Mouse (Mus musculus) left cerebral cortex, adult 11 months (tissue): Measurements from ENCODE around the gene Sec23b.

Experiments
- DNase-seq: peaks from one replicate; pipeline ENCODE4 v3.0.0; 2022; ENCODE audit warnings: low spot score

Gene Sec23b

DNA sequence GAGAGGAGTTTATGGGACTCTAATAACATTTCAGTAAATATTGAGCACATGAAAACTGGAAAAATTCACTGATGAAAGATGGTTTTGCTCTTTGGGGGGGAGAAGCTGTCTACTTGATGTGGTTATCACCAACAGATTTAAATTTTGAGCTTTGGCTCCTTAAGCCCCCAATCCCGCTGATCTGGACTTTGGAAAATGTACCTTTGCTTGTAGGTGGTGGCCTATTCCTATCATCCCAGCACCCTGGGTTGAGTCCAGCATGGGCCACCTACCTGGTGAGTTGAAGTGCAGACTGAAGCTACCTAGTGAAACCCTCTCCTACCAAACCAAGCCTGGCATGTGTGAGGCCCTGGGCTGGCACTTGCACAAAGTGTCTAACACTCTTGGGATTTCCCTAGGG lies 45.5 kb downstream of the Sec23b start:
- no peak for DNase-seq

DNA sequence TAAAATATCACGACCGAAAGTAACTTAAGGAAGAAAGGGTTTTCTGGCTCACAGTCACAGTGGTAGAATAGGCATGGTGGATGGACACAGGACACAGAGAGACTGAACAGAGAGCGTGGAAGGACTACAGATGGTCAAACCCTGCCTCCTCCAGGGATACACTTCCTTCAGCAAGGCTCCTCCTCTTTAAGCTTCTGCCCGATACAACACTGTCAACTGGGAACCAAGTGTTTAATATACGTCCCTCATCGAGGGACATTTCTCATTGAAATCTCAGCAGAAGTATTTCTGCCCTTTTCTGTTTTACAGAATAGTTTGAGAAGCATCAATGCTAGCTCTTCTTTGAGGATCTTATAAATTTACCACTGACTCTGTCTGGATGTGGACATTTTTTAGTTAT lies 57.9 kb downstream of the Sec23b start:
- DNase-seq, result no peak

DNA sequence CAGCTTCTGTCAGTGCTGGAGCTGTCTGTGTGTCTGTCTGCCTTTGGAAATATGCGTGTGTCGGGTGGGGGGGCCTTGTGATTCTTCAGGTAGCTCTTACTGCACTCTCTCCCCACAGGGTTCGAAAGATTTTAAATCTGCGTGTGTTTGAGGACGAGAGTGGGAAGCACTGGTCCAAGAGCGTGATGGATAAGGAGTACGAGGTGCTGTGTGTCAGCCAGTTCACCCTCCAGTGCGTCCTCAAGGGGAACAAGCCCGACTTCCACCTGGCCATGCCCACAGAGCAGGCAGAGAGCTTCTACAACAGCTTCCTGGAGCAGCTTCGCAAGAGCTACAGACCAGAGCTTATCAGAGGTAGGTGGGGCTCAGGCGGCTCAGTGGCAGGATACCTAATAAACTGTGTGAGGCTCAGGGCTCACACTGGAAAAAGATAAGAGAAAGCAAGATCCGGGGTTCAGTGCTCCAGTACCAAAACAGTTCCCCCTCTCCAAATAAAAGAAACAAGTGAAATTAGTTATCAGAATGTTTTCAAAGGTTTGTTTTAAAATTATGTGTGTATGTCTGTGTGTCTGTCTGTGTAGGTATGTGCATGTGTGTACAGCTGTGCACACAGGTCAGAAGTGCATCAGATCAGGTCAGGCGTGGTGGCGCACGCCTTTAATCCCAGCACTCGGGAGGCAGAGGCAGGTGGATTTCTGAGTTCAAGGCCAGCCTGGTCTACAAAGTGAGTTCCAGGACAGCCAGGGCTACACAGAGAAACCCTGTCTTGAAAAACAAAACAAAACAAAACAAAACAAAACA lies 61.2 kb downstream of the Sec23b start:
- no peak for DNase-seq

DNA sequence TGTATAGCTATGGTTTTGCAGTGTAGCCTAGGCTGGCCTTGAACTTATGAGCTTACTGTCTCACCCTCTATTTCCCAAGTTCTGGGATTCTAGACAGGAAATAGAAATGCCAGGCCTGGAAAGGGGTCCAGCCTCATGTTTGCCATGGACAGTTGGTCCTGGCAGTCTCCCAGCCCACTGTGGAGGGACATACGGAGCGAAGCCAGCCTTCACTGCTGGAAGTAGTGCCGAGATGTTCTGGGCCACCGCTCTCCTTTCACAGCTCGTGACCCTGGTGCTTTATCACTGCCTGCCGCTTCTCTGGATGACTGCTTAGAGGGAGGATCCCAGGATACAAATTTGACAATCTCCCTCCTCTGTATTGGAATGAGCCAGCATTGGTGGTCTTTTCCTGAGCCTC lies 65.5 kb downstream of the Sec23b start:
- DNase-seq, result no peak

DNA sequence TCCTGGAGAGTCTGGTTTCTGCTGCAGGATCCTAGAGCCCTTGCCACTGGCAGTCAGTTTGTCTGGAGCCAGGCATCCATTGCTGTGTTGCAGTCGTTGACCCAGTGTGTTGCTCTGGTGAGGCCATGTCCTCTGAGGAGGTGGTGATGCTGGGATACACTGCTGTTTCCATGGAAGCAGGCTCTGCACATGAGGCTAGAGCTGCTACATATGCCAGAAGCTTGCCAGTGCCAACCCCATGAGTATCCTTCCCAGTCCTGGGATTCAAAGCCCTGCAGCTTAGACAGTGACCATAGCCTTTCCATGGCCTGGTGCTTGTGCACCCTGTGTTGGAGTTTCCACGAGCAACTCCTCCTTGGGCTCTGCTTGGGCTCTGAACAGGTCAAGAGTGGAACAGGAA lies 77.5 kb downstream of the Sec23b start:
- no peak for DNase-seq

DNA sequence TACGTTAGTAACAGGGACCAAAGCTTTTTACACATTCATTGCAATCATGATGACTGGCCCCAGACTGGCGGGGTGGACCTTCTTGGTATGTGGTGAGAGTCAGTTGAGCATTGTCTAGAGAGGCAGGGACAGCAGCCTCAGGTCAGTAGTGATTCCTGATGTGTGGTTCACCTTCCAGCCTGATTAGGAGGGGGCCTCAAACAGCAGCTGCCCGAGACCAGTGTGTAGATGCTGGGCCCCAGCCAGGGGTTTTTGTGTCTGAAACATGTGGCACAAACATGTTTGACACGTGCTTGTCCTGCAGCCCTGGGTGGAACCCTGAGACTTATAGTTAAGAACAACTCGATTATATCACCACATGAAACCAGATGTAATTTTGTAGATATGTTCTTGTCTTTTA lies 78.2 kb downstream of the Sec23b start:
- no peak for DNase-seq

DNA sequence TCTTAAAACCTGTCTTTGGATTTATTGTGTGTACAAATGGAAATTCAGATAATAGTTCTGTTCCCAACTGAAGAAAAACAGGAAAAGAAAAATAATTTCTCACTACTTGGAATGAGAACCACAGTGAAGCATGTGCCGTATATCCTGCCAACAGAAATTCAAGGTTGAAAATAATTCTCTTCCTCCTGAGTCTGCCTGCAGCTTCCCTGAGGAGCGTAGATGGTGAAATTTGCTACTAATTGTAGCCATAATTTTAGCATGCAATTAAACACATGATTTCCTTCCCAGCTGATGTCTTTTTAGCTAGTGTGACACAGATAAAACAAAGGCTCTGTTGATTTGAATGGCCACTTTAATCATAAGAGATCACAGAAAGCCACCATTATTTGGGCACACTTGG lies 78.7 kb downstream of the Sec23b start:
- DNase-seq, result no peak

DNA sequence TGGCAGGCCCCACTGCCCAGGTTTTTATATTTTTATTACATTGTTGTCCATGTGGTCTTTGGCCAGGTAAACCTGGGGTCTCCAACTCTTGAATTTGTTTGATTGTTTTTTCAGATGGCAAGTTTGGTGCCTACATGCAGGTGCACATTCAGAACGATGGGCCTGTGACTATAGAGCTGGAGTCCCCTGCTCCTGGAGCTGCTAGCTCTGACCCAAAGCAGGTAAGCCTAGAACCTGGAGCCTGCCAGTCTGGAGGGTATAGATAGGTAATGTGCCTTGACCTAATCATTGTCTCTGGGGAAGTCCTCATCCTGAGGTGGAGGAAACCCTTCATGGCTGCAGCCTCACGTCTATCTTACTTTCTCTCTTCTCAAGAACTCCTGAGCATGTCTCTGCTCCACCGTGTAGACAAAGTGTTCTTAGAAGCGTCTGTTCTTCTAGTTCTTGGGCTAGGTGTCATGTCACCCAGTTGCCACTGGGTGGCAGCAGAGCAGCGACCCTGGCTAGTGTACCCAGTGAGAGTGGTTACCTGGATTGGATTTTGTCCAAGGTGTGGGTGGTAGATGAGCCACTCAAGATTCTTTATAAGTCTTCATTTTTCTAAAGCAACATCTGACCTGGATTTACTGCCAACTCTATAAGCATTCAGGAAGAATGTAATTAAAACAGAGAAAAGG lies 79.8 kb downstream of the Sec23b start:
- DNase-seq, result peak; percentile 43

DNA sequence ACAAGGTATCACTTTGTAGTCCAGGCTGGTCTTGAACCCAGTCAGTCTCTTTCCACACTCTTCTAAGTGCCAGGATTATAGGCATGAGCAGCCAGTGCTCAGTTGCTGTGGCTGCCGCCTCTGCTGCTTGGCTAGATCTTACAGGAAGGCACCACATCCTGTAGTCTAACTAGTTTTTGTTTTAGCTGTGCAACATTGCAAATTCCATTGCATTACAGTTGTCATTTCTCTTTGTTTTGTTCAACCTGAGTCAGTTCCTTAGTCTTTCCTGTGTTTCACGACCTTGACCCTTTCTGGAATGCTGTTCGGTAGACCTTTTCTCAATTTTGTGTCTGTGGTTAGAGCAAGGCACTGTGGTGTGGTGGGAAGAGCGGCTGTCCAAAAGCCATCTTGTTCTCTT lies 81.2 kb downstream of the Sec23b start:
- DNase-seq, result no peak

DNA sequence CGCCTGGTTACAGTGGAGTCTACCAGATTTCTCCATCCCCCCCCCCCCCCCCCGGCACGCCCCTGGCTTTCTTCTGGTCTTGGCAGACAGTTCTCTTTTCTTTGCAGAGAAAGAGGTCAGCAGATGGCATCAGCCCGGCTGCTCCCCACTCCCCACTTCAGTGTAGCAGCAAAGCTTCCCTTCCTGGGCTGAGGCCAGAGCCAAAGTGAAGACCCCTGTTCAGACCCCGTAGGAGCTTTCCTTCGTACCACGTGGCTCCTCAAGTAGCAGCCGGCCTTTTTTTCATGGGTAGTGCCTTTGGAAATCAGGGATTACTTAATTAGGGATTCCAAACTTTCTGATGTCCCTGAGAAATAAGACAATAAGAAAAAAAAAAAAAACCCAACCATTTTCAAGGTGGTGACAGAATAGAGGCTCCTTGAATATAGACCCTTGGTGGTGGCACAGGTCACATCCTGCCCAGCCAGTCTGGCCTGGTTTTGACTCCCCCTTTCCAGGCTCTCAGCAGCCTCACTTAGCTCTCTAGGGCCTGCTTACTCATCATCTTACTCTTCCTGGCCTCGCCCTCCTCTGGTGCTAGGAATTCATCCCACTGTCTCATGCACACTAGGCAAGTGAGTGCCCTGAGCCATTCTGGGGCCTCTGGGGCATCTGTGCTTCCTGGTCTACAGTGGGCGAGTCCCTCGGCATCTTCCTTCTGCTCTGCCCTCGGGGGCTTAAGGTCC lies 81.8 kb downstream of the Sec23b start:
- no peak for DNase-seq

DNA sequence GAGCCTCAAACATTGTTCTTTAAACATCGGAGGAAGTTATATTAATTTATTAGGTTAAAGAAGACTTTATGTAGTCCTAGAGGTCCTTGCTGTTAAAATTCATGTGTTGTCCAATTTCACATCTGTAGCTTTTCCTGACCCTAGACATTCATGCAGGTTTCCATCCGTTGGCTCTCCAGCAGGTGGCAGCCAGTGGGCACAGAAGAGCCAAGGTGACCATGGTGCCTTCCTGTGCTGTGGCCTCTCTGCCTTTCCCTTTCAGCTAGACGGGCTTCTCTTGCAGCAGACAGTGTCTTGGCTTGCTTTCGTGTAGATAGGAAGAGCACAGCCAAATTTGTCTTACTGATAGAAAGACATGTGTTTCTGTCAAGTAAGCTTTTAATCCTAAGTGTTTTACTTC lies 82.7 kb downstream of the Sec23b start:
- DNase-seq, result no peak

DNA sequence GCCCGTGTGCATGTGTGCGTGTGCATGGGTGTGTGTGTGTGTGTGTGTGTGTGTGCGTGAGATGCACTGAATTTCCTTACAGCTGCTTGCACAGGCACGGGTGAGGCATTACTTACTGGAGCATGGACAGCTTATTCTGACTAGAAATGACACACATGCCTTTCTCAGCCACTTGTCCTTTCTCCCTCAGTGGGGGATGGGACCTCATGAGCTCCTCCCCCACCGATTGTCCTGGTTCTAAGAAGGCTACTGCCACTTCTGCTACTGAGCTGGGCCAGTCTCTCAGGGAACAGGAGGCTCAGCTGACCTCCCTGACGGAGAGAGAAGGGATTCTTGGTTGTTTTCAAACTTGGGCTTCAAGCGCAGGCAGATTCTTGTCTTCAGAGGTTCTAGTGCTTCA lies 84.1 kb downstream of the Sec23b start:
- DNase-seq, result no peak
